Mouse (Mus musculus) midbrain, embryonic 16.5 days (tissue): Measurements from ENCODE around the gene Zfyve28. TPM values are rescaled to one million over a fixed set of nuclear protein-coding genes. Genes with fewer than 3 reads are reported as not detected.

ENCODE experiments used
- ATAC-seq: fragments of 200-750 bp; cut with Nextera tagmentation; 2 replicates; pipeline ENCODE4 v1.8.0; 2017; ENCODE audit warnings: moderate TSS enrichment
- H3K27ac ChIP-seq: fragments of 300-500 bp; sonication (generic); 2 replicates; pipeline ENCODE4 v1.5.1; 2014; ENCODE audit warnings: mild to moderate bottlenecking, low read length, mixed read lengths
- H3K27me3 ChIP-seq: fragments of 300-500 bp; sonication (generic); 2 replicates; pipeline ENCODE4 v1.6.1; 2014; ENCODE audit warnings: low read depth, low read length, mixed read lengths; ENCODE audit not compliant: control insufficient read depth, insufficient read depth
- H3K36me3 ChIP-seq: fragments of 300-500 bp; sonication (generic); 2 replicates; pipeline ENCODE4 v1.6.1; 2014; ENCODE audit warnings: mild to moderate bottlenecking, low read length, moderate library complexity, mixed read lengths; ENCODE audit not compliant: control insufficient read depth, insufficient read depth
- H3K4me1 ChIP-seq: fragments of 300-500 bp; sonication (generic); 2 replicates; pipeline ENCODE4 v1.6.1; 2014; ENCODE audit warnings: mild to moderate bottlenecking, low read length, mixed read lengths; ENCODE audit not compliant: control insufficient read depth, insufficient read depth
- H3K4me2 ChIP-seq: fragments of 300-500 bp; sonication (generic); 2 replicates; pipeline ENCODE4 v1.6.1; 2014; ENCODE audit warnings: mild to moderate bottlenecking, low read length, mixed read lengths
- H3K4me3 ChIP-seq: fragments of 300-500 bp; sonication (generic); 2 replicates; pipeline ENCODE4 v1.5.1; 2014; ENCODE audit warnings: low read depth, mild to moderate bottlenecking, low read length, moderate library complexity, mixed read lengths
- H3K9ac ChIP-seq: fragments of 300-500 bp; sonication (generic); 2 replicates; pipeline ENCODE4 v1.6.1; 2014; ENCODE audit warnings: low read depth, low read length, mixed read lengths
- H3K9me3 ChIP-seq: fragments of 300-500 bp; sonication (generic); replicated peaks from 2 replicates; pipeline ENCODE4 v1.6.1; 2014; ENCODE audit warnings: mild to moderate bottlenecking, low read length, mixed read lengths; ENCODE audit not compliant: control insufficient read depth, poor library complexity, severe bottlenecking
- WGBS: fragments of 180-500 bp; shearing (Covaris S2); extraction: QIAGEN DNeasy Blood & Tissue Kit; methylation state at CpG from one replicate; pipeline ENCODE4 v1.1.7; 2014; 5-methylcytosine and 5-hydroxymethylcytosine counted together
- polyA plus RNA-seq: library from polyadenylated mRNA; unstranded; fragments of >200 nt; fragmentation: Nextera tagmentation; extraction: Ambion mirVana; gene quantifications from 2 replicates; pipeline ENCODE4 v1.2.1, GENCODE M21; 2015

Zfyve28 gene
- polyA plus RNA-seq, 1 experiment from 2014 or later: 4.0 TPM

DNA sequence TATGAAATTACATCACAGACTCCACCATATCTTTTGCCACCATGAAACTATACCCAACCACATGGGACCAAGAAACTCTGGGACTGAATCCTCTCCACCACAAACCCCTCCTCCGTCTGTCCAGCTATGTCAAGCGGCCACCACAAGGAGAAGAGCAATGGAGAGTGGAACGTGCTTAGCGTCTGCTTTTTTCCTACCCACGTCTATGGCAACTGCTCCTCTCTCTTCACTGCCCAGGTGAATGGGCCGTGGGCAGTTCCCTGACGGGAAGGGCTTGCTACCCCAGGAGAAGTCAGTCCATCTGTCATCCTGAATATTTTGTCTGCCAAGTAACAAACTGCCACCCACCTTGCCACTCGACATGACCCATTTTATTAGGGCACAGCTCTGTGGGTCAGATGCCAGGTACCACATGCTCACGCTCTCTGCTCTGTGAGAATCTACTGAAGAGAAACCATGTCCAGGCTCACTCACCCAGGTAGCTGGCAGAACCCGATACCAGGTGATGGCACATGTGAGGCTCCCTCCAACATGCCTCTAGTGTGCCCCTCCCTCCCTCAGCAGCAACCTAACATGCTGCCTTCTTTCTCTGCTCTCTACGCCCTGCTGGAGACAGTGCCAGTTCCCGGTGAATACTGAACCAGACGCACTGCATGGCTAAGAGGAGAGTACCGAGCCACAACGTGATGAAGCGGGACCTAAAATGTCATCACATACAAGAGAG, 18.9 kb downstream of the Zfyve28 start:
- no peaks in the 10 kb centered on the region for H3K27me3 ChIP-seq
- no peak for ATAC-seq
- WGBS: 87% methylated on average over 16 of the region's 16 CpGs
- no peak overlapping the region for H3K27ac ChIP-seq
- no peak overlapping the region for H3K9ac ChIP-seq
- no peaks in the 10 kb centered on the region for H3K4me1 ChIP-seq
- H3K9me3 ChIP-seq: no peaks in the 10 kb centered on the region
- no peaks in the 10 kb centered on the region for H3K36me3 ChIP-seq
- H3K4me3 ChIP-seq: no peak overlapping the region
- H3K4me2 ChIP-seq: no peak overlapping the region

GRCm38 (mm10) chr5:34266065-34266464, 22.2 kb downstream of the Zfyve28 start:
- H3K9ac ChIP-seq: no peak overlapping the region
- no peaks in the 10 kb centered on the region for H3K9me3 ChIP-seq
- H3K4me3 ChIP-seq: no peak overlapping the region
- H3K27ac ChIP-seq: no peak overlapping the region
- H3K27me3 ChIP-seq: no peaks in the 10 kb centered on the region
- H3K4me1 ChIP-seq: no peaks in the 10 kb centered on the region
- H3K4me2 ChIP-seq: no peak overlapping the region
- no peak for ATAC-seq
- H3K36me3 ChIP-seq: no peaks in the 10 kb centered on the region
- WGBS: 80% methylated on average over 4 of the region's 4 CpGs

GRCm38 (mm10) chr5:34259172-34259816, 29.0 kb downstream of the Zfyve28 start:
- no peaks in the 10 kb centered on the region for H3K36me3 ChIP-seq

DNA sequence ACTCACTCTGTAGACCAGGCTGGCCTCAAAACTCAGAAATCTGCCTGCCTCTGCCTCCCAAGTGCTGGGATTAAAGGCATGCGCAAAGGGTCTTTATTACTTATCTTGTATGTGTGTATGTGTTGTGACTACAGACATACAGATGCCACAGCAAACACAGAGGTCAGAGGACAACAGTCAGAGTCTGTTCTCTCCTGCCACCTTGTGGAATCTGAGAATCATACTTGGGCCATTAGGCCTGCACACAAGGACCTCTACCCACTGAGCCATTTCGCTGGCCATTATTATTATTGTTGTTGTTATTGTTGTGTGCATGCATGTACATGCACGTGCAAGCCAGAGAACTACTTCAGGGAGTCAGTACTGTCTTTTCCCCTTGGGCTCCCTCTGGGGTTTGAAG, 33.1 kb downstream of the Zfyve28 start:
- Histone ChIP-seq H3K4me3 (no peak overlapping the region), H3K4me1 (peaks cover 19% of the 10 kb centered on the region), H3K4me2 (no peak overlapping the region), H3K9ac (no peak overlapping the region), H3K27ac (no peak overlapping the region), H3K36me3 (no peaks in the 10 kb centered on the region), H3K9me3 (no peaks in the 10 kb centered on the region), H3K27me3 (no peaks in the 10 kb centered on the region)
- ATAC-seq: no peak
- 88% methylated on average over 3 of the region's 3 CpGs for WGBS

More at GRCm38 (mm10) chr5:34259172-34259816, 29.0 kb downstream of the Zfyve28 start:
- Histone ChIP-seq H3K27ac (no peak overlapping the region), H3K27me3 (no peaks in the 10 kb centered on the region), H3K4me1 (no peaks in the 10 kb centered on the region), H3K4me2 (no peak overlapping the region), H3K9me3 (no peaks in the 10 kb centered on the region), H3K9ac (no peak overlapping the region), H3K4me3 (no peak overlapping the region)
- 60% methylated on average over 3 of the region's 3 CpGs for WGBS
- ATAC-seq: no peak

DNA sequence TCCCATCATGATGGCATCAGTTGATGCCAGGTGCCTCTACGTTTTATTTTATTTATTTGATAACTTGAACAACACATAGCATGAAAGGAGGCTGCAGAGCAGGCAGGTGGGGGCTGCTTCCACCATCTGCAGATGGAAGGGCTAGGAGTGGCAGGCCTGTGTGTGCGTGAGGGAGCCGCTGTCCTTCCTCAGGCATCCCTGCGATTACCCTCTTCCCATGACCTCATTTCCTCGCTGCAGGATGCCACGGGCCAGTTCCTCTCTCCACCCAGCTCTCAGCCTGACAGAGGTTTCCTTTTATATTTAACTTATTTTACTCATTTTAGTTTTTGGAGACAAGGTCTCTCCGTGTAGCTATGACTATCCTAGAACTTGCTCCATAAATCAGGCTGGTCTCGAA, 33.9 kb downstream of the Zfyve28 start:
- 79% methylated on average over 8 of the region's 8 CpGs for WGBS
- Histone ChIP-seq H3K9ac (no peak overlapping the region), H3K4me3 (no peak overlapping the region), H3K27ac (no peak overlapping the region), H3K36me3 (no peaks in the 10 kb centered on the region), H3K4me1 (peaks cover 22% of the 10 kb centered on the region), H3K9me3 (no peaks in the 10 kb centered on the region), H3K4me2 (no peak overlapping the region), H3K27me3 (no peaks in the 10 kb centered on the region)
- no peak for ATAC-seq

DNA sequence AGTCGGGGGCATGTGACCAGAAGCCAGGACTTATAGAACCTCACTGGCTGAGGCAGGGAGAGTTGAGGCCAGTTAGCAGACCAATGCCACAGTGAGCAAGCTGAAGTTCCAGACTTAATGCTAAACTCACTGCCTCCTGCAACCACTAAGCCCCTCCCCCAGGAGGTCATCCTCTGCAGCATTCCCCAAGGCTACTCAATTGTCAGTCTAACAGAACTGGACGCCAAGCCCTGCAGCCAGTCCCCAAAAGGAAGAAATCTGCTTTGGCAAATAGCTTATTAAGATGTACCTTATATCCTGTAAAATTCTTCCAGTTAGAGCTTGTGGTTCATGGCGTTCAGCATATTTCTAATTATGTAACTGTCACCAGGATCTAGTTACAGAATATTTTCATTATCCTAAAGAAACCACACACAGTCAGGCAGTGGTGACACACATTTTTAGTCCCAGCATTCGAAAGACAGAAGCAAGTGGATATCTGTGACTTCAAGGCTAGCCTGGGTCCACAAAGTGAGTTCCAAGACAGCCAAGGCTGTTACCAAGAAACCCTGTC, 35.2 kb downstream of the Zfyve28 start:
- no peaks in the 10 kb centered on the region for H3K36me3 ChIP-seq
- no peak overlapping the region for H3K4me3 ChIP-seq
- H3K4me1 ChIP-seq: peaks cover 22% of the 10 kb centered on the region
- H3K9me3 ChIP-seq: no peaks in the 10 kb centered on the region
- H3K27me3 ChIP-seq: no peaks in the 10 kb centered on the region
- H3K4me2 ChIP-seq: no peak overlapping the region
- H3K27ac ChIP-seq: peak overlapping the region; percentile 34; the same call in 1 of the 2 replicates
- no peak for ATAC-seq
- no peak overlapping the region for H3K9ac ChIP-seq
- WGBS: 55% methylated on average over 4 of the region's 4 CpGs

GRCm38 (mm10) chr5:34252307-34252966, 35.8 kb downstream of the Zfyve28 start:
- WGBS: 24% methylated on average over 4 of the region's 4 CpGs

GRCm38 (mm10) chr5:34251794-34252193, 36.5 kb downstream of the Zfyve28 start:
- peaks cover 22% of the 10 kb centered on the region for H3K4me1 ChIP-seq
- H3K4me2 ChIP-seq: 0 out of 2 replicates have a peak overlapping the region, but pooled peaks have one; percentile 2
- no peak for ATAC-seq
- 37% methylated on average over 4 of the region's 4 CpGs for WGBS
- H3K27ac ChIP-seq: peak overlapping the region; percentile 51
- H3K36me3 ChIP-seq: no peaks in the 10 kb centered on the region
- H3K4me3 ChIP-seq: no peak overlapping the region
- H3K9ac ChIP-seq: no peak overlapping the region
- no peaks in the 10 kb centered on the region for H3K9me3 ChIP-seq
- H3K27me3 ChIP-seq: no peaks in the 10 kb centered on the region

More at GRCm38 (mm10) chr5:34252307-34252966, 35.8 kb downstream of the Zfyve28 start:
- Histone ChIP-seq H3K4me1 (peaks cover 22% of the 10 kb centered on the region), H3K4me3 (no peak overlapping the region), H3K27ac (peak overlapping the region; percentile 51), H3K9ac (no peak overlapping the region), H3K27me3 (no peaks in the 10 kb centered on the region), H3K9me3 (no peaks in the 10 kb centered on the region), H3K4me2 (no peak overlapping the region), H3K36me3 (no peaks in the 10 kb centered on the region)
- ATAC-seq: 0 out of 2 replicates have a peak, but pooled peaks have one; percentile 27
